Mouse (Mus musculus) MEL (cell line): ENCODE measurements around the gene Hdac4. TPM values are rescaled to one million over a fixed set of nuclear protein-coding genes. Genes with fewer than 3 reads are reported as not detected.

Experiments used
- DNase-seq: peaks from one replicate; pipeline ENCODE4 v3.0.0; 2011; ENCODE audit warnings: low read depth, low spot score
- H3K27ac ChIP-seq: 2 replicates; pipeline ENCODE4 v1.5.1; 2012; ENCODE audit warnings: low read depth, mild to moderate bottlenecking, control low read depth, low read length, moderate library complexity; ENCODE audit not compliant: control insufficient read depth
- H3K27me3 ChIP-seq, 2 experiments: fragments of 150-350 bp in 1 of 2; sonication (generic) in 1 of 2; 2 replicates each; pipeline ENCODE4 v1.6.1; 2012; ENCODE audit warnings: low read length in 2 of 2, mild to moderate bottlenecking in 2 of 2, improper control_type of control experiment in 1 of 2, moderate library complexity in 1 of 2; ENCODE audit not compliant: insufficient read depth in 2 of 2, control insufficient read depth in 1 of 2
- H3K36me3 ChIP-seq, 2 experiments: 2 replicates each; pipeline ENCODE4 v1.6.1; 2012 to 2014; ENCODE audit warnings: low read length in 2 of 2, improper control_type of control experiment in 1 of 2, inconsistent platforms in 1 of 2, mild to moderate bottlenecking in 1 of 2; ENCODE audit not compliant: insufficient read depth in 2 of 2, control insufficient read depth in 1 of 2
- H3K4me1 ChIP-seq, 2 experiments: fragments of 150-350 bp in 1 of 2; sonication (generic) in 1 of 2; 2 replicates each; pipeline ENCODE4 v1.6.1; 2012; ENCODE audit warnings: low read length in 2 of 2, improper control_type of control experiment in 1 of 2, mild to moderate bottlenecking in 1 of 2; ENCODE audit not compliant: insufficient read depth in 2 of 2, control insufficient read depth in 1 of 2
- H3K4me3 ChIP-seq, 2 experiments: fragments of 150-350 bp in 1 of 2; sonication (generic) in 1 of 2; 2 replicates each; pipeline ENCODE4 v1.5.1; 2012; ENCODE audit warnings: low read depth in 2 of 2, low read length in 2 of 2, mild to moderate bottlenecking in 2 of 2, moderate library complexity in 2 of 2, control low read depth in 1 of 2, improper control_type of control experiment in 1 of 2; ENCODE audit not compliant: control insufficient read depth in 1 of 2, insufficient read depth in 1 of 2
- H3K79me2 ChIP-seq: 2 replicates; pipeline ENCODE4 v1.6.1; 2012; ENCODE audit warnings: mild to moderate bottlenecking, low read length, moderate library complexity; ENCODE audit not compliant: control insufficient read depth, poor library complexity, insufficient read depth
- H3K9ac ChIP-seq: 2 replicates; pipeline ENCODE4 v1.6.1; 2012; ENCODE audit warnings: low read depth, mild to moderate bottlenecking, control low read depth, low read length, moderate library complexity; ENCODE audit not compliant: control insufficient read depth, poor library complexity, severe bottlenecking
- H3K9me3 ChIP-seq: fragments of 150-350 bp; sonication (generic); replicated peaks from 2 replicates; pipeline ENCODE4 v1.6.1; 2012; ENCODE audit warnings: mild to moderate bottlenecking, low read length, improper control_type of control experiment, moderate library complexity; ENCODE audit not compliant: insufficient read depth
- BHLHE40 ChIP-seq: IDR thresholded peaks from 2 replicates; pipeline ENCODE4 v1.6.1; 2012; ENCODE audit warnings: low read depth, mild to moderate bottlenecking, inconsistent platforms, low read length, improper control_type of control experiment, borderline replicate concordance
- E2F4 ChIP-seq: IDR thresholded peaks from 2 replicates; pipeline ENCODE4 v1.6.1; 2011; ENCODE audit warnings: low read depth, low read length, improper control_type of control experiment, borderline replicate concordance
- EP300 ChIP-seq, 2 experiments: IDR thresholded peaks; 2 replicates each; pipeline ENCODE4 v1.6.1; 2011; ENCODE audit warnings: improper control_type of control experiment in 2 of 2, low read length in 2 of 2, low read depth in 1 of 2, mild to moderate bottlenecking in 1 of 2
- GABPA ChIP-seq: IDR thresholded peaks from 2 replicates; pipeline ENCODE4 v1.6.1; 2012; ENCODE audit warnings: low read depth, mild to moderate bottlenecking, inconsistent platforms, low read length, improper control_type of control experiment, moderate library complexity
- GATA1 ChIP-seq: IDR thresholded peaks from 2 replicates; pipeline ENCODE4 v1.6.1; 2011; ENCODE audit warnings: low read depth, low read length, improper control_type of control experiment
- HCFC1 ChIP-seq: IDR thresholded peaks from 2 replicates; pipeline ENCODE4 v1.6.1; 2012; ENCODE audit warnings: low read depth, mild to moderate bottlenecking, inconsistent platforms, low read length, improper control_type of control experiment, moderate library complexity
- JUND ChIP-seq: IDR thresholded peaks from 2 replicates; pipeline ENCODE4 v1.6.1; 2011; ENCODE audit warnings: low read depth, mild to moderate bottlenecking, improper control_type of control experiment, low read length
- MAFK ChIP-seq: IDR thresholded peaks from 2 replicates; pipeline ENCODE4 v1.6.1; 2011; ENCODE audit warnings: low read depth, mild to moderate bottlenecking, low read length, improper control_type of control experiment, borderline replicate concordance
- MXI1 ChIP-seq: IDR thresholded peaks from 2 replicates; pipeline ENCODE4 v1.6.1; 2011; ENCODE audit warnings: mild to moderate bottlenecking, low read depth, low read length, improper control_type of control experiment
- MYB ChIP-seq: IDR thresholded peaks from 2 replicates; pipeline ENCODE4 v1.6.1; 2011; ENCODE audit warnings: mild to moderate bottlenecking, low read depth, low read length, improper control_type of control experiment
- NELFE ChIP-seq: IDR thresholded peaks from 2 replicates; pipeline ENCODE4 v1.6.1; 2011; ENCODE audit warnings: low read depth, low read length, improper control_type of control experiment
- RCOR1 ChIP-seq: IDR thresholded peaks from 2 replicates; pipeline ENCODE4 v1.6.1; 2012; ENCODE audit warnings: low read depth, mild to moderate bottlenecking, inconsistent platforms, low read length, improper control_type of control experiment
- SIN3A ChIP-seq: IDR thresholded peaks from 2 replicates; pipeline ENCODE4 v1.6.1; 2012; ENCODE audit warnings: low read length, improper control_type of control experiment, inconsistent platforms
- SMC3 ChIP-seq: IDR thresholded peaks from 2 replicates; pipeline ENCODE4 v1.6.1; 2011; ENCODE audit warnings: low read depth, low read length, improper control_type of control experiment
- TAL1 ChIP-seq: IDR thresholded peaks from 2 replicates; pipeline ENCODE4 v1.6.1; 2012; ENCODE audit warnings: mild to moderate bottlenecking, inconsistent platforms, low read length, moderate library complexity, mixed read lengths
- ZNF384 ChIP-seq: IDR thresholded peaks from 2 replicates; pipeline ENCODE4 v1.6.1; 2012; ENCODE audit warnings: low read depth, mild to moderate bottlenecking, inconsistent platforms, low read length, improper control_type of control experiment
- polyA plus RNA-seq, 2 experiments: library from polyadenylated mRNA; stranded (reverse) in 1 of 2; unstranded in 1 of 2; fragments of >175 nt in 1 of 2; fragments of >200 nt in 1 of 2; gene quantifications; 2 replicates each; pipeline versions ENCODE4 v1.2.1 to v1.2.4; 2012; ENCODE audit warnings: low replicate concordance in 2 of 2, low read depth in 1 of 2; ENCODE audit not compliant: insufficient read length in 2 of 2, insufficient read depth in 1 of 2, missing spikeins in 1 of 2
- total RNA-seq: library from RNA; depleted of rRNA; stranded (reverse); fragments of 300-350 nt; gene quantifications from 2 replicates; pipeline ENCODE4 v1.2.3, GENCODE M21; 2012

Hdac4 gene
- total and polyA plus RNA-seq, 3 experiments: 11.0 to 19.5 (median 12.3) TPM

DNA sequence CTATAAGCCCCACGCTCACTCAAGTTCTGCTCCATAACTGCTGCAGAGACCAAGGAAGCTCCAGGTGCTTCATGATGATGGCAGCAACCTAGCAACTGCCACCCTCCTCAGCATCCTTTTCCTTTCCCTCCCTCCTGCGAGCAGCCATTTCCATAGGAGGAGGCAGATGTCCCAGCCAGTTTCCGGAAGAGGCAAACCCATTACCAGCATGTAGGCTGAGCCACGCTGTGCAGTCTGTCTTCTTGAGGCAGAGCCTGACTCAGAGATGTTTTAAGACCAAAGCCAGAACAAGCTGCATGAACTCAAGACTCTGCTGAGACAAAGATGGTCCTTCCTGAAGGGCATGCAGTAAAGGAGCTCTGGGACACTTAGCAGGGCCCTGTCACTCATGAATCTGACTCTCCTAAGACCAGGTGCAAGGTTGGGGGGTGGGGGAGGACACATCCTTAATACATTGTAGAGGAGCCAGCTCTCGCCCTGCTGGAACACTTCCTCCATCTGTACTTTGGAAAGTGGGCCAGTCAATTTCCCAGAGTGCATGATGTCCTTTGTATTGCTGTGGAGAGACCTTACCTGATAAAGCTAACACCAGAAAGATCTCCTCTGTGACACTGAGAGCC is 24.8 kb downstream of the Hdac4 start:
- Histone ChIP-seq H3K4me1 (no peaks in the 10 kb centered on the region), H3K27ac (no peak overlapping the region), H3K79me2 (peaks cover 23% of the 10 kb centered on the region), H3K9ac (no peak overlapping the region), H3K9me3 (no peaks in the 10 kb centered on the region), H3K27me3 (no peaks in the 10 kb centered on the region)
- TF ChIP-seq SMC3 (no peak), MAFK (no peak), MYB (no peak), SIN3A (no peak), EP300 (IDR thresholded peaks at IDR 0.05; ENCODE audit: low read depth in 1 of 2, low read length in 2 of 2) (no peak), RCOR1 (no peak), ZNF384 (no peak)
- TF ChIP-seq, all 39 proteins: peak for 0
- Histone ChIP-seq H3K36me3 (no peaks in the 10 kb centered on the region; a peak in 1 of 4 replicates), H3K4me3 (no peak overlapping the region)
- no peak for DNase-seq

DNA sequence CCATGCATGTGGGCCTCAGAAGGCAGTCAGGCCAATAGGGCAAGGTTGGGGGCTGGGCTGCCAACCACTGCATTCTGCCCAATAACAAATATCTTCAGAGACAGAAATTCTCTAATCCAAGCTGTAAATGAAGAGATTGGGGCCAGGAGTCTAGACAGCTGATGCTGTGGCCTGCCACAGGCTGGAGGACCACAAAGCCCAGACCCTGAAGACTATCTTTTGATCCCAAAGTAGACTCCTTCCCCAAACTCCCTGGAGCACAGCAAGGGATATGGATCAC is 25.8 kb downstream of the Hdac4 start:
- no peak overlapping the region for H3K4me3 ChIP-seq
- H3K9ac ChIP-seq: no peak overlapping the region
- H3K4me1 ChIP-seq: no peaks in the 10 kb centered on the region
- no peak for TF ChIP-seq ZNF384
- TF ChIP-seq E2F4: no peak
- TF ChIP-seq NELFE: no peak
- no peak for TF ChIP-seq MXI1
- TF ChIP-seq BHLHE40: no peak
- TF ChIP-seq TAL1: no peak
- no peak for TF ChIP-seq HCFC1
- TF ChIP-seq JUND: no peak
- no peak for TF ChIP-seq GABPA
- TF ChIP-seq GATA1: no peak
- H3K36me3 ChIP-seq: no peaks in the 10 kb centered on the region; a peak in 1 of 4 replicates
- H3K27ac ChIP-seq: no peak overlapping the region
- no peak for DNase-seq
- H3K79me2 ChIP-seq: peaks cover 16% of the 10 kb centered on the region
- no peaks in the 10 kb centered on the region for H3K9me3 ChIP-seq
- no peaks in the 10 kb centered on the region for H3K27me3 ChIP-seq
